Mouse (Mus musculus) limb, embryonic 14.5 days (tissue): ENCODE results near the gene Gtf3c5. TPM values are rescaled to one million over a fixed set of nuclear protein-coding genes. Genes with fewer than 3 reads are reported as not detected.

Source experiments
- ATAC-seq: fragments of 200-750 bp; cut with Nextera tagmentation; 2 replicates; pipeline ENCODE4 v1.8.0; 2017; ENCODE audit warnings: low read depth, moderate number of reproducible peaks, moderate TSS enrichment; ENCODE audit not compliant: low FRiP score
- DNase-seq: peaks from one replicate; pipeline ENCODE4 v3.0.0-alpha.2; 2015; ENCODE audit warnings: low spot score
- H3K27ac ChIP-seq: fragments of 300-500 bp; sonication (generic); replicated peaks from 2 replicates; pipeline ENCODE4 v1.5.1; 2014; ENCODE audit warnings: low read depth, mild to moderate bottlenecking, low read length, moderate library complexity, mixed read lengths
- H3K27me3 ChIP-seq: fragments of 300-500 bp; sonication (generic); 2 replicates; pipeline ENCODE4 v1.6.1; 2014; ENCODE audit warnings: low read length, mixed read lengths; ENCODE audit not compliant: control insufficient read depth, insufficient read depth
- H3K36me3 ChIP-seq: fragments of 300-500 bp; sonication (generic); 2 replicates; pipeline ENCODE4 v1.6.1; 2014; ENCODE audit warnings: mild to moderate bottlenecking, low read length, moderate library complexity, mixed read lengths; ENCODE audit not compliant: control insufficient read depth, insufficient read depth
- H3K4me1 ChIP-seq: fragments of 300-500 bp; sonication (generic); 2 replicates; pipeline ENCODE4 v1.6.1; 2014; ENCODE audit warnings: antibody characterized with exemption, low read length, mixed read lengths; ENCODE audit not compliant: control insufficient read depth, insufficient read depth
- H3K4me2 ChIP-seq: fragments of 300-500 bp; sonication (generic); replicated peaks from 2 replicates; pipeline ENCODE4 v1.6.1; 2014; ENCODE audit warnings: low read depth, mild to moderate bottlenecking, low read length, moderate library complexity; ENCODE audit not compliant: severe bottlenecking
- H3K4me3 ChIP-seq: fragments of 300-500 bp; sonication (generic); replicated peaks from 2 replicates; pipeline ENCODE4 v1.5.1; 2014; ENCODE audit warnings: low read length
- H3K9ac ChIP-seq: fragments of 300-500 bp; sonication (generic); 2 replicates; pipeline ENCODE4 v1.6.1; 2014; ENCODE audit warnings: mild to moderate bottlenecking, low read depth, low read length, moderate library complexity; ENCODE audit not compliant: severe bottlenecking
- H3K9me3 ChIP-seq: fragments of 300-500 bp; sonication (generic); 2 replicates; pipeline ENCODE4 v1.6.1; 2016; ENCODE audit warnings: low read length; ENCODE audit not compliant: control insufficient read depth
- POLR2A ChIP-seq: fragments of 200-500 bp; IDR thresholded peaks from 2 replicates; pipeline ENCODE4 v1.8.0; 2012; ENCODE audit warnings: inconsistent platforms, mild to moderate bottlenecking, moderate library complexity, borderline replicate concordance; ENCODE audit not compliant: insufficient read depth, insufficient read length; ENCODE audit errors: extremely low read depth
- WGBS: fragments of 180-500 bp; shearing (Covaris S2); extraction: QIAGEN DNeasy Blood & Tissue Kit; methylation state at CpG from one replicate; pipeline ENCODE4 v1.1.7; 2014; 5-methylcytosine and 5-hydroxymethylcytosine counted together
- polyA plus RNA-seq, 2 experiments: library from polyadenylated mRNA; depleted of rRNA in 1 of 2; stranded (reverse) in 1 of 2; unstranded in 1 of 2; fragments of >200 nt; fragmentation: Nextera tagmentation in 1 of 2; extraction: Ambion mirVana in 1 of 2; gene quantifications; 2 replicates each; pipeline versions ENCODE4 v1.2.1 to v1.2.3; 2012 to 2014

The Gtf3c5 gene
- polyA plus RNA-seq, 2 experiments, result 29.7 to 52.4 TPM

- WGBS, result 82% methylated on average over 7 of the region's 7 CpGs
- H3K9me3 ChIP-seq, result no peaks in the 10 kb centered on the region
- no peaks in the 10 kb centered on the region for H3K4me1 ChIP-seq
- no peaks in the 10 kb centered on the region for H3K27me3 ChIP-seq
- H3K27ac ChIP-seq, result no peak overlapping the region
- H3K4me2 ChIP-seq, result no peak overlapping the region
- no peak for DNase-seq
- TF ChIP-seq POLR2A, result no peak
- no peak overlapping the region for H3K9ac ChIP-seq
- ATAC-seq, result no peak
- no peaks in the 10 kb centered on the region for H3K36me3 ChIP-seq
- no peak overlapping the region for H3K4me3 ChIP-seq
These were observed 12.5 kb upstream of the Gtf3c5 start for GRCm38 (mm10) chr2:28596021-28596420.

- WGBS, result 11% methylated on average over 15 of the region's 15 CpGs
- Histone ChIP-seq H3K4me1 (no peaks in the 10 kb centered on the region), H3K9me3 (no peaks in the 10 kb centered on the region), H3K36me3 (no peaks in the 10 kb centered on the region), H3K27ac (no peak overlapping the region), H3K4me3 (no peak overlapping the region), H3K9ac (no peak overlapping the region), H3K27me3 (no peaks in the 10 kb centered on the region), H3K4me2 (no peak overlapping the region)
- DNase-seq, result no peak
- ATAC-seq, result no peak
- no peak for TF ChIP-seq POLR2A
These were observed 9.3 kb upstream of the Gtf3c5 start for GRCm38 (mm10) chr2:28592809-28593208.

GRCm38 (mm10) chr2:28591479-28591878, 7.9 kb upstream of the Gtf3c5 start:
- Histone ChIP-seq H3K4me3 (no peak overlapping the region), H3K9me3 (no peaks in the 10 kb centered on the region), H3K27me3 (no peaks in the 10 kb centered on the region), H3K27ac (no peak overlapping the region), H3K36me3 (no peaks in the 10 kb centered on the region), H3K4me2 (no peak overlapping the region), H3K4me1 (no peaks in the 10 kb centered on the region), H3K9ac (no peak overlapping the region)
- no peak for ATAC-seq
- no peak for DNase-seq
- 73% methylated on average over 2 of the region's 2 CpGs for WGBS
- TF ChIP-seq POLR2A, result no peak

- H3K27me3 ChIP-seq, result no peaks in the 10 kb centered on the region
- H3K9ac ChIP-seq, result no peak overlapping the region
- no peak for TF ChIP-seq POLR2A
- no peak for ATAC-seq
- H3K27ac ChIP-seq, result no peak overlapping the region
- no peak overlapping the region for H3K4me2 ChIP-seq
- no peaks in the 10 kb centered on the region for H3K36me3 ChIP-seq
- 31% methylated on average over 1 of the region's 1 CpGs for WGBS
- no peaks in the 10 kb centered on the region for H3K9me3 ChIP-seq
- H3K4me1 ChIP-seq, result no peaks in the 10 kb centered on the region
- H3K4me3 ChIP-seq, result no peak overlapping the region
- DNase-seq, result no peak
These were observed 5.0 kb upstream of the Gtf3c5 start for GRCm38 (mm10) chr2:28588574-28588973.

GRCm38 (mm10) chr2:28585730-28586129, 2.2 kb upstream of the Gtf3c5 start:
- no peak for TF ChIP-seq POLR2A
- WGBS, result 41% methylated on average over 2 of the region's 2 CpGs

More at GRCm38 (mm10) chr2:28585730-28586129, 2.2 kb upstream of the Gtf3c5 start:
- peaks cover 7% of the 10 kb centered on the region; the same call in 1 of the 2 replicates for H3K4me1 ChIP-seq
- no peak overlapping the region for H3K4me3 ChIP-seq
- H3K9me3 ChIP-seq, result no peaks in the 10 kb centered on the region
- H3K36me3 ChIP-seq, result peaks cover 6% of the 10 kb centered on the region; the same call in 1 of the 2 replicates
- no peak overlapping the region for H3K27ac ChIP-seq
- DNase-seq, result no peak
- H3K9ac ChIP-seq, result no peak overlapping the region
- no peaks in the 10 kb centered on the region for H3K27me3 ChIP-seq
- no peak overlapping the region for H3K4me2 ChIP-seq
- ATAC-seq, result no peak
